Mouse (Mus musculus): Measurements from ENCODE around the gene Tmbim7. TPM values are rescaled to one million over a fixed set of nuclear protein-coding genes. Genes with fewer than 3 reads are reported as not detected.

Tmbim7 gene
- polyA plus RNA-seq, 1 experiment from 2014 or later: not detected

DNA sequence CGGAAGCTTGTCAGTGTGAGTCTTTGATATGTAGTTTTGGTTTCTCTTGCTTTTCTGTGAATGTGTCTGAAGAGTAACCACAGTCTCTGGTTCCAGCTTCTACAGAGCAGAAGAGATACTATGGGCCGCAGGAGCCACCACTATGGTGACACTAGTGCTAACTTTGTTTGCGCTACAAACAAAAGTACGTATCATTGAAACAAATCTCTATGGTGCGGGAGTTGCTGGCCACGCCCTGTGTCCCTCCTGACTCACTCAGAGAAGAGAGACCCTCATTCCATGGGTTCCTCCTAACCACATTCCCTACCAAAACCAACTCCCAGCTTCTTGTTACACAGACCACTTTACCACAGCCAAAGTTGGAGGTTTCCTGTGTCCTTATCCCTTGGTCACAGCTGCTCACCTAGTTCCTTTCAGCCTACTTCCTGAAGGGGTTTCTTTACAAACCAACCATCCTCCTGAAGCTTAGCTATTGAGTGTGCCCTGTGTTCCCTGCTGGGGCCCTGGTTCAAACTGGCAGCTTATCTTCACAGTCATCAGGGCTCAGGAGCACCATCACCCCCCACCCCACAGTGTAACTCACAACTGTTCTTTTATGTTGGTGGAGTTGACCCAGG lies 19.1 kb downstream of the Tmbim7 start:
- 77% methylated on average over 6 of the region's 6 CpGs for WGBS
- H3K27ac ChIP-seq: no peak overlapping the region
- H3K9me3 ChIP-seq: no peaks in the 10 kb centered on the region
- no peak for ATAC-seq (ENCODE audit: insufficient read depth, low FRiP score, low read depth)
- no peak overlapping the region for H3K4me3 ChIP-seq (replicated peaks)
- H3K9ac ChIP-seq: no peak overlapping the region
- no peaks in the 10 kb centered on the region for H3K36me3 ChIP-seq
- H3K4me2 ChIP-seq: no peak overlapping the region
- H3K27me3 ChIP-seq (replicated peaks): no peaks in the 10 kb centered on the region
- no peaks in the 10 kb centered on the region for H3K4me1 ChIP-seq

DNA sequence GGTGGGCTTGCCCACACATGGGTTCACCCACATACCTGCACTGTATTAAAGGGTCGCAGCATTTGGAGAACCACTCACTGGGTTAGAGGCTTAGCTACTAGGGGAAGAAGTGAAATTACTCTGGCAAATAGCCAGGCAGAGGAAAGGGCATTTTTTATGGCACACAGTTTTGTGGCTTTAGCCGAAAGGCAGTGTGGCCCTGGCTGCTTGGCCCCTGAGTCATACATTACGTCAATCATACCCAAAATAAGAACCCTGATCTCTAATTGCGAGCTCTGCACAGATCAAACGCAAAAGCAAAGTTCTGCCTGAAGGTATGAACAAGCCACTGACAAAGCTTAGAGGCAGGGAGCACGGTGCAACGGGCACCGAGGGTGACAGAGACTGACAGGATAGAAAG lies 37.3 kb downstream of the Tmbim7 start:
- Histone ChIP-seq H3K27ac (no peak overlapping the region), H3K9me3 (no peaks in the 10 kb centered on the region), H3K4me3 (replicated peaks) (no peak overlapping the region), H3K9ac (no peak overlapping the region), H3K36me3 (peaks cover 7% of the 10 kb centered on the region; the same call in 1 of the 2 replicates), H3K27me3 (replicated peaks) (no peaks in the 10 kb centered on the region), H3K4me2 (no peak overlapping the region), H3K4me1 (no peaks in the 10 kb centered on the region)
- 88% methylated on average over 8 of the region's 8 CpGs for WGBS
- no peak for ATAC-seq (ENCODE audit: insufficient read depth, low FRiP score, low read depth)

DNA sequence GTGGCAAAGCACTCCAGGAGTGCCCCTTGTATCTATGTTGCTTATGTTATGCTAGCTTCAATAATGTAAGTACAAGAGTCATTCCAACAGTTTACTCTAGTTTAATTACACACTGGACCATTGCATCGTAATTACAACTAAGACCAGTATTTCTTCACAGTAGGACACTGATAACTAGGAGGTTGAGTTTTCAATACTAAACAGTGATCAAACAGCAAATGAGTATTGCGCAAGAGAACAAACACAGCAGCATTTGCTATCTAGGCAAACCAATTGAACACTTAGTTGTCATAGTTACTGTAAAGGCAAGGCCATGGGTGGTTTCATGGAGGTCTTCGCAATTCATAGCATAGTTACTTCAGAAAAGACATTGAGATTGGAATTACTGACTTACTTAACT lies 40.3 kb downstream of the Tmbim7 start:
- Histone ChIP-seq H3K4me3 (replicated peaks) (no peak overlapping the region), H3K4me2 (no peak overlapping the region), H3K9me3 (no peaks in the 10 kb centered on the region), H3K9ac (no peak overlapping the region), H3K27ac (no peak overlapping the region), H3K27me3 (replicated peaks) (no peaks in the 10 kb centered on the region), H3K36me3 (peaks cover 15% of the 10 kb centered on the region), H3K4me1 (no peaks in the 10 kb centered on the region)
- ATAC-seq (ENCODE audit: insufficient read depth, low FRiP score, low read depth): no peak
- 94% methylated on average over 3 of the region's 3 CpGs for WGBS

DNA sequence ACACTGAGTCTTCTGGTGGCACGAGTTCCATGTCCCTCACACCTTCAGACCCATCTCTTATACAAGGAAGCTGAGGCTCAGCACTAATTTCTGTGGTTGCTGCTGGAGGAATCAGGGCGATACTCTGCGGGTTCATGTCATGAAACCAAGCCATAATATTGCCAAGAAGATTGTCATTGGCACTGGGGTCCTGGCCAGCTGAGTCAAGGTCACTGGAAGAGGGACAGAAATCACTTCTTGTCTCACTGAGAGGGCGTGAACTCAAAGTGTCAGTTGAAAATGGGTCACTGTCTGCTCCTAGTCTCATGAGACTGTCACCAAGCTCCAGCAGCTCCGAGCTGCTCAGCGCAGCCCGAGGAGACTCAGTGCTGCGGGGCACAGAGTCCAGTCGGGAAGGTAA lies 42.0 kb downstream of the Tmbim7 start:
- peaks cover 15% of the 10 kb centered on the region for H3K36me3 ChIP-seq

DNA sequence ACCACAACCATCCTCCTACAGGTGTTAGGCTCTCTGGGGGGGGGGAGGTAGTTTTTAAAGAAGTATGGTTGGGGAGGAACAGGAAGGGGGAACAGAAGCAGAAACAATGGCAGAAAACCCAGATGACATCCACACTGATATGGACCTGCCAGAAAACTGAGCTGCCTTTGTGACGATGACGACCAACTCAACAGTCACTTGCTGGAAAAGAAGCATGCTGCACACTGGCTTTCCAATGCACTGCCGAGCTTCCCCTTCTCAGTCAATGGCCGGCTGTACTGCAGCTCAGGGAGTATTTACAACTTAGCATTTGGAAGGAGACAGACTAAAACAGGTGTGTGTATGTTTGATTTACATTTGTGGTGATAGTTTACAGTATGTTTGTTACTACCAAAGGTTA lies 44.2 kb downstream of the Tmbim7 start:
- 86% methylated on average over 4 of the region's 4 CpGs for WGBS
- Histone ChIP-seq H3K27me3 (replicated peaks) (no peaks in the 10 kb centered on the region), H3K4me3 (replicated peaks) (no peak overlapping the region), H3K4me1 (no peaks in the 10 kb centered on the region), H3K9me3 (no peaks in the 10 kb centered on the region), H3K4me2 (no peak overlapping the region), H3K36me3 (peaks cover 19% of the 10 kb centered on the region), H3K27ac (no peak overlapping the region), H3K9ac (no peak overlapping the region)
- no peak for ATAC-seq (ENCODE audit: insufficient read depth, low FRiP score, low read depth)

More for the DNA sequence above, 42.0 kb downstream of the Tmbim7 start:
- H3K4me2 ChIP-seq: no peak overlapping the region
- H3K4me3 ChIP-seq (replicated peaks): no peak overlapping the region
- 95% methylated on average over 9 of the region's 9 CpGs for WGBS
- H3K9ac ChIP-seq: no peak overlapping the region
- no peaks in the 10 kb centered on the region for H3K9me3 ChIP-seq
- no peaks in the 10 kb centered on the region for H3K27me3 ChIP-seq (replicated peaks)
- H3K27ac ChIP-seq: no peak overlapping the region
- ATAC-seq (ENCODE audit: insufficient read depth, low FRiP score, low read depth): no peak
- H3K4me1 ChIP-seq: no peaks in the 10 kb centered on the region

DNA sequence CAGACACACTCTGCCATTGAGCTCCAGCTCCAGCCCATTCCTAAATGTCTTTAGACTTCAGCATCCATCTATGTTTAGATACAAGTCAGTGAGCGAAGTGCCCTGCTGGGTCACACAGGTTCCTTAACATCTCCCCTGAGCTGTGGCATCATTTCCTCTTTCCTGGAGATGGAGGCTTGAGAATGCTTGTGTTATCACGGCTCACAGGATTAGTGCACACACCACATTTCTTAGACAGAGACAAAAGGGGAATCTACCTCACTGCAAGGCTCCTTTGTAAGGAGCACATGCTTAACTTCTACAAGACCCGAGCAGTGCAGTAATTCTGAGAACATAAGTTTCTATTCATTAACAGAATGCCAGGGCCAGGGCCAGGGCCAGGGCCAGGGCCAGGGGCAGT lies 45.0 kb downstream of the Tmbim7 start:
- H3K27me3 ChIP-seq (replicated peaks): no peaks in the 10 kb centered on the region
- H3K9me3 ChIP-seq: no peaks in the 10 kb centered on the region
- WGBS: 75% methylated on average over 3 of the region's 3 CpGs
- no peak for ATAC-seq (ENCODE audit: insufficient read depth, low FRiP score, low read depth)
- H3K36me3 ChIP-seq: peaks cover 19% of the 10 kb centered on the region
- no peak overlapping the region for H3K9ac ChIP-seq
- no peak overlapping the region for H3K4me3 ChIP-seq (replicated peaks)
- H3K4me1 ChIP-seq: no peaks in the 10 kb centered on the region
- no peak overlapping the region for H3K27ac ChIP-seq
- no peak overlapping the region for H3K4me2 ChIP-seq

DNA sequence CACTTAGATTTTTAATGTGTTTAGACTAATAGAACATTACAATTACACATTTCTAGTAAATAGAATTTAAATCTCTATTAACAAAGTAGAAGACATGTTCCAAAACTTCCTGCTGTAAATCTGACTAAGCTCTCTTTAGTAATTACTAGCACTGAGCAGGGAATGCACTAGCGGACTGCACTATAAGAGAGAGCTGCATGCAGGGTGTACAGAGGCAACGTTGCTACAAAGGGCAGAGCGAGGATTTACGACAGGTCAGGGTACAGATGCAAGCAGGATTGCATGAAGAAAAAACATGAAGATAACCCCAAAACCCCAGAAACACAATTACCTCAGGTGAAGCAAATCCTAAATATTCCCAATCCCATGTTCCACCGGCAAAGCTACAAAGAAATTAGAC lies 49.0 kb downstream of the Tmbim7 start:
- Histone ChIP-seq H3K4me2 (no peak overlapping the region), H3K9me3 (no peaks in the 10 kb centered on the region), H3K27ac (no peak overlapping the region), H3K4me1 (no peaks in the 10 kb centered on the region), H3K4me3 (replicated peaks) (no peak overlapping the region), H3K27me3 (replicated peaks) (no peaks in the 10 kb centered on the region), H3K9ac (no peak overlapping the region), H3K36me3 (peaks cover 18% of the 10 kb centered on the region; the same call in 1 of the 2 replicates)
- 88% methylated on average over 5 of the region's 5 CpGs for WGBS
- no peak for ATAC-seq (ENCODE audit: insufficient read depth, low FRiP score, low read depth)

DNA sequence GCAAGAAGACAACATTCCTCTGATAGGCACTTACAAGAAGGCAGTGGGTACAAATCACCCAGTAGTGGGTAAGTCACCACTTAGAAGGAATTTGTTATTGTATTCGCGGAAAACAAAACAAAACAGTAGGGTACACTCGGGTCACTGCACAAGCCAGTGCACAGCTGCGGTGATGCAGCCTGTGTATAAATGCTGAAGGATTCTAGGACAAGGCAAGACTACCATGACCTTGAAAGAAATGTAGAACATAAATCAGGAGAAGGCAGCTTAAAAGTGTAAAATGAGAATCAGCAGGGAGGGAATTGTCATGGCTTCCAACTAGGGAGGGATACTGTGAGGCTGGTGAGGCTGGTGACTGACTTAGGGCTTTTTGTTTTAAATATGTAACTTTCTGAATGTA lies 51.2 kb downstream of the Tmbim7 start:
- H3K27ac ChIP-seq: no peak overlapping the region
- 87% methylated on average over 4 of the region's 4 CpGs for WGBS
- no peak overlapping the region for H3K9ac ChIP-seq
- no peak overlapping the region for H3K4me2 ChIP-seq
- no peak overlapping the region for H3K4me3 ChIP-seq (replicated peaks)
- no peaks in the 10 kb centered on the region for H3K9me3 ChIP-seq
- no peak for ATAC-seq (ENCODE audit: insufficient read depth, low FRiP score, low read depth)
- H3K4me1 ChIP-seq: no peaks in the 10 kb centered on the region
- no peaks in the 10 kb centered on the region for H3K27me3 ChIP-seq (replicated peaks)
- peaks cover 14% of the 10 kb centered on the region; the same call in 1 of the 2 replicates for H3K36me3 ChIP-seq

DNA sequence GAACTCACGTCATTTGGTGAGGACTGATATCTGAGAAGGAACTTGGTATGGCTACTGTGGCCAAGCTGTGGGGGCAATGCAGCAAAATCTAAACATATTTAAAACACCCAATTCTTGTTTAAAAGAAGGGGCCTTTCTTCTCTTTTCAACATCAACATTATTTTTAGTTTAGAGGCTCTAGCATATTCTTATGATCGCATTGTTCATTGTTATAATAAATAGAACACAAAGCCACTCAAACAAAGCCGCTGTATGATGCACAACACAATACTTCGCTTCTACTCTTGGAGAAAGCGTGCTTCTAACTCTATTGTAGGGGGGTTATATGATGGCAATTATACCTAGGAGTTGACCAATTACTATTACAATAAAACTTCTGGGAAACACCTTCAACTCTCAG lies 64.8 kb downstream of the Tmbim7 start:
- ATAC-seq (ENCODE audit: insufficient read depth, low FRiP score, low read depth): no peak
- Histone ChIP-seq H3K27me3 (replicated peaks) (no peaks in the 10 kb centered on the region), H3K36me3 (peaks cover under 1% of the 10 kb centered on the region; the same call in 1 of the 2 replicates), H3K4me1 (no peaks in the 10 kb centered on the region), H3K4me2 (no peak overlapping the region), H3K4me3 (replicated peaks) (no peak overlapping the region), H3K9ac (no peak overlapping the region), H3K9me3 (no peaks in the 10 kb centered on the region), H3K27ac (no peak overlapping the region)
- WGBS: 93% methylated on average over 5 of the region's 5 CpGs

DNA sequence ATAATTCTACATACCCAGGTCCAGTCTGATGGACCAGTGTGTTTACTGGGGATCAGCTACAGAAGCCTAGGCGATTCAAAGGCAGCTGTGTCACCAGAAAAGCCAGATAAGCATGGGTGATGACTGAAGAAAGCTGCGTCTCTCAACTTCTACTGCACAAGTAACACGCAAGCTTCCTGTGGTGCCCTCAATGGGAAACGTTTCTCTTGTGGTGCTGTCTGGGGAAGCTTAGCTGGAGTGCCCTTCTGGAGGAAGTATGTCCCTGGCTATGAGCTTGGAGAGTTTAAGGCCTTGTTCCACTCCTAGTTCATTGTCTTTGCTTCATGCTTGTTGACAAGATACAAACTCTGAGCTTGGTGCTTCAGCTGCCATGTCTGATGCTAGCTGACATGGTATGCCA lies 68.4 kb downstream of the Tmbim7 start:
- H3K4me2 ChIP-seq: no peak overlapping the region
- H3K4me3 ChIP-seq (replicated peaks): no peak overlapping the region
- peaks cover 3% of the 10 kb centered on the region; the same call in 1 of the 2 replicates for H3K36me3 ChIP-seq
- 86% methylated on average over 4 of the region's 4 CpGs for WGBS
- H3K9me3 ChIP-seq: no peaks in the 10 kb centered on the region
- H3K9ac ChIP-seq: no peak overlapping the region
- H3K4me1 ChIP-seq: no peaks in the 10 kb centered on the region
- H3K27ac ChIP-seq: no peak overlapping the region
- ATAC-seq (ENCODE audit: insufficient read depth, low FRiP score, low read depth): no peak
- H3K27me3 ChIP-seq (replicated peaks): no peaks in the 10 kb centered on the region

DNA sequence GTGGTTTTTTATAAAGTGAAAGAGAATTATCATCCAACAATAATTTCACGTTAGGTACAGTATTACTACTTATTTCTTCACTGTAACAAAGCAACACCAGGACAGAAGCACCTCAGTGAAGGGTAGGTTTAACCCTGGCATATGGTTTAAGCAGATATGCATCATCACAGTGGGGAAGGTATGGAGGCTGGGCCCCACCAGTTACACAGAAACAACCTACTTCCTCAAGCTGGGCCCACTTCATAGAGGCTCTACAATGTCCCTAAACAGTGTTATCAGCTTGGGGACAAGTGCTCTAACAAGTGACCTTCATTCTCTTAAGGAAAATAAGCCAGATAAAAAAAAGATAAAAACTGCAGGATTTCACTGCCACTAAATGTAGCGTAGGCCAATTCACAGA lies 71.9 kb downstream of the Tmbim7 start:
- Histone ChIP-seq H3K9ac (no peak overlapping the region), H3K27me3 (replicated peaks) (no peaks in the 10 kb centered on the region), H3K4me3 (replicated peaks) (no peak overlapping the region), H3K4me1 (no peaks in the 10 kb centered on the region), H3K9me3 (no peaks in the 10 kb centered on the region), H3K4me2 (no peak overlapping the region), H3K36me3 (peaks cover 3% of the 10 kb centered on the region; the same call in 1 of the 2 replicates), H3K27ac (no peak overlapping the region)
- no peak for ATAC-seq (ENCODE audit: insufficient read depth, low FRiP score, low read depth)
- 89% methylated on average over 2 of the region's 2 CpGs for WGBS

DNA sequence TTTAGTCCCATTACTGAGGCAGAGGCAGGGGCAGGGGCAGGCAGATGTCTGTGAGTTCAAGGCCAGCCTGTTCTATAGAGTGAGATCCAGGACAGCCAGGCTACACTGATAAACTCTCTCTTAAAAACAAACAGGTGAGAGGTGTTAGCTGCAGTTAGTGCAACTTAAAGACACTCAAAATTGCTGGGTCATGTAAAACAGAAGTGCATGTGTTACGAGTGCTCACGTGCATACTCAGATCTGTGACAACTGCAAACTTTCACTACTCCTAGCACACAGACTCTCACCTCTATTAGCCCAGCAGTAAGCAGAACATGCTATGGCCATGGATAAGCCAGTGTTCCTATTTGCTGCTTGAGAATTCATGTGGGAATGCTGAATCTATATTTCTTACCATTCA lies 72.4 kb downstream of the Tmbim7 start:
- H3K4me2 ChIP-seq: no peak overlapping the region
- 86% methylated on average over 2 of the region's 2 CpGs for WGBS
- no peak overlapping the region for H3K27ac ChIP-seq
- no peaks in the 10 kb centered on the region for H3K4me1 ChIP-seq
- peaks cover 6% of the 10 kb centered on the region; the same call in 1 of the 2 replicates for H3K36me3 ChIP-seq
- H3K4me3 ChIP-seq (replicated peaks): no peak overlapping the region
- no peaks in the 10 kb centered on the region for H3K27me3 ChIP-seq (replicated peaks)
- ATAC-seq (ENCODE audit: insufficient read depth, low FRiP score, low read depth): no peak
- H3K9me3 ChIP-seq: no peaks in the 10 kb centered on the region
- no peak overlapping the region for H3K9ac ChIP-seq

DNA sequence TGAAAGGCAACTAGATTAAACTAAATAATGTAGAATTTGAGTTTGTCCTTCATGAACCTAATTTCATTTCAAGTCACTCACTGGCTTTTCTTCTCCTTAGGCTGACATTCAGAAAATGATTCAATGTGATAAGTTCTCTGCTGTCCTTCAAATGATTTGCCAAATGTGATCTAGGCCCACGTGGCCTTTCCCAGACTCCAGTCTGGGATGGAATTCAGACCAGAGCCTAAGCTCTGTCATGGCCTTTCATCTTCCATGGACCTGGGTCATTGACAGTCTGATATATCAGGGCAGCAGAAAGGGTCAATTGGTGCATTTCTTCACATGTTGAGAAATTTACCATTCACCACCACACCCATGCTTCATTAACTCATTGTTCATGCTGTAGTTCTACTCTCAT lies 74.5 kb downstream of the Tmbim7 start:
- no peaks in the 10 kb centered on the region for H3K27me3 ChIP-seq (replicated peaks)
- no peak overlapping the region for H3K4me2 ChIP-seq
- no peak overlapping the region for H3K9ac ChIP-seq
- ATAC-seq (ENCODE audit: insufficient read depth, low FRiP score, low read depth): no peak
- H3K36me3 ChIP-seq: peaks cover 7% of the 10 kb centered on the region; the same call in 1 of the 2 replicates
- WGBS: 79% methylated on average over 1 of the region's 1 CpGs
- H3K4me3 ChIP-seq (replicated peaks): no peak overlapping the region
- no peaks in the 10 kb centered on the region for H3K9me3 ChIP-seq
- no peak overlapping the region for H3K27ac ChIP-seq
- no peaks in the 10 kb centered on the region for H3K4me1 ChIP-seq
